Mouse (Mus musculus) small intestine, adult 2 months (tissue): ENCODE data around the gene Asb8. TPM values are rescaled to one million over a fixed set of nuclear protein-coding genes. Genes with fewer than 3 reads are reported as not detected.

Experiments used
- H3K27ac ChIP-seq: fragments of 200-500 bp; 2 replicates; pipeline ENCODE4 v1.5.1; 2012; ENCODE audit warnings: low read depth, low read length, control low read depth, inconsistent platforms; ENCODE audit not compliant: insufficient read depth
- H3K27me3 ChIP-seq: fragments of 200-500 bp; 2 replicates; pipeline ENCODE4 v1.6.1; 2012; ENCODE audit warnings: mild to moderate bottlenecking, moderate library complexity, low read length, inconsistent platforms; ENCODE audit not compliant: control insufficient read depth, insufficient read depth
- H3K36me3 ChIP-seq: fragments of 200-500 bp; 2 replicates; pipeline ENCODE4 v1.6.1; 2012; ENCODE audit warnings: mild to moderate bottlenecking, low read length, control low read depth, inconsistent platforms; ENCODE audit not compliant: control insufficient read depth, insufficient read depth
- H3K4me1 ChIP-seq: fragments of 200-500 bp; 2 replicates; pipeline ENCODE4 v1.6.1; 2012; ENCODE audit warnings: low read length, inconsistent platforms, mixed read lengths; ENCODE audit not compliant: control insufficient read depth, insufficient read depth, insufficient read length
- H3K4me3 ChIP-seq: fragments of 200-500 bp; 2 replicates; pipeline ENCODE4 v1.5.1; 2012; ENCODE audit warnings: low read depth, mild to moderate bottlenecking, control low read depth, inconsistent platforms, low read length, moderate library complexity
- CTCF ChIP-seq: fragments of 200-500 bp; IDR thresholded peaks from 2 replicates; pipeline ENCODE4 v1.5.1; 2012; ENCODE audit warnings: low read depth, mild to moderate bottlenecking, control low read depth, inconsistent platforms, low read length, moderate library complexity, mixed read lengths; ENCODE audit not compliant: insufficient replicate concordance, insufficient read length; ENCODE audit errors: extremely low read depth
- POLR2A ChIP-seq: fragments of 200-500 bp; IDR thresholded peaks from 2 replicates; pipeline ENCODE4 v1.6.1; 2012; ENCODE audit warnings: low read depth, mild to moderate bottlenecking, control low read depth, inconsistent platforms, low read length, moderate library complexity
- WGBS: fragments of 180-500 bp; shearing (Covaris S2); methylation state at CpG from one replicate; pipeline ENCODE4 v1.1.7; 2018; 5-methylcytosine and 5-hydroxymethylcytosine counted together
- polyA plus RNA-seq: library from polyadenylated mRNA; depleted of rRNA; stranded (reverse); fragments of >200 nt; gene quantifications from 2 replicates; pipeline ENCODE4 v1.2.3, GENCODE M21; 2012

The Asb8 gene
- polyA plus RNA-seq, 1 experiment: 27.3 TPM

DNA sequence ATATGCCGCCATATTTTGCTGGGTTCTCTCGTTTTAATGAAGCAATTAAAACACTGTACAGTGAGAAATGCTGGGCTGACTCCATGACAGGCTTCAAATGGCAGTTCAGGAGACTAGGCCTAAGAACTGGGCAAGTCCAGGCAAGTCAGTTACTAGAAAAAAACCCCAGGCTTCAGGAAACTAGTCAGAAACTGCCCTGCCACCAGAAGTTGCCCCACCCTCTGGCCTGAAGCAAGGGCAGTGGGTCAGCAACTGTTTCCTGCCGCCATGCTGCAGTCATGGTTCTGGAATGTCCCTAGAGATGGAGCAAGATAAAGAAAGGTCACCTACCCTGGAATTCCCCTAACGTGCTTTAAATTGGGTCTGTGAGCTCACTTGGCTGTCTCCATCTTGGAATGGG, 9.5 kb downstream of the Asb8 start:
- H3K27me3 ChIP-seq: no peaks in the 10 kb centered on the region
- H3K4me3 ChIP-seq: no peak overlapping the region
- no peak overlapping the region for H3K27ac ChIP-seq
- no peak for TF ChIP-seq POLR2A
- TF ChIP-seq CTCF: no peak
- WGBS: 68% methylated on average over 4 of the region's 4 CpGs
- peaks cover 3% of the 10 kb centered on the region; the same call in 1 of the 2 replicates for H3K4me1 ChIP-seq
- no peaks in the 10 kb centered on the region for H3K36me3 ChIP-seq

DNA sequence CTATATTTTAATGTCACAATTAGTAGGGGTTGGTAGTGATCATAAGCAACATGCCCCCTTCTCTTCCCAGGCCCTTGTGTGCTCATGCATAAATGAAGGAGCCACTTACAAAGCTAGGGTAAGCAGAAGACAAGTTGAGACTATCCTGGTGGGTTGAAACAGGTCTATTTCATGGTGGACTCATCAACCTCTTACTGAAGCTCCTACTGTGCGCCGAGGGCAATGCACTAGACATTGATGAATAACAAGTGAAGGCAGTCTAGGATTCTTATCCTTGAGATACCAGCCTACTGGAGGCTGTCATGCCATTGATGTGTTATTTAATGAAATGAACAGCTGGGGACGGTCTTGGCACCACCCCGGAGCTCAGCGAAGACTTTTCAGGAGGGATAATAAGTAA, 10.2 kb downstream of the Asb8 start:
- no peaks in the 10 kb centered on the region for H3K36me3 ChIP-seq
- H3K27me3 ChIP-seq: no peaks in the 10 kb centered on the region
- no peak for TF ChIP-seq CTCF
- TF ChIP-seq POLR2A: no peak
- WGBS: 90% methylated on average over 5 of the region's 5 CpGs
- H3K4me1 ChIP-seq: peaks cover 3% of the 10 kb centered on the region; the same call in 1 of the 2 replicates
- H3K4me3 ChIP-seq: no peak overlapping the region
- no peak overlapping the region for H3K27ac ChIP-seq

- WGBS: 78% methylated on average over 3 of the region's 3 CpGs
- Histone ChIP-seq H3K4me3 (no peak overlapping the region), H3K4me1 (peaks cover 3% of the 10 kb centered on the region; the same call in 1 of the 2 replicates), H3K27me3 (no peaks in the 10 kb centered on the region), H3K36me3 (no peaks in the 10 kb centered on the region), H3K27ac (no peak overlapping the region)
- TF ChIP-seq POLR2A: no peak
- TF ChIP-seq CTCF: no peak
Observed at GRCm38 (mm10) chr15:98154631-98155030, 10.8 kb downstream of the Asb8 start.

- 54% methylated on average over 4 of the region's 4 CpGs for WGBS
- no peaks in the 10 kb centered on the region for H3K27me3 ChIP-seq
Observed at GRCm38 (mm10) chr15:98154146-98154545, 11.3 kb downstream of the Asb8 start.

DNA sequence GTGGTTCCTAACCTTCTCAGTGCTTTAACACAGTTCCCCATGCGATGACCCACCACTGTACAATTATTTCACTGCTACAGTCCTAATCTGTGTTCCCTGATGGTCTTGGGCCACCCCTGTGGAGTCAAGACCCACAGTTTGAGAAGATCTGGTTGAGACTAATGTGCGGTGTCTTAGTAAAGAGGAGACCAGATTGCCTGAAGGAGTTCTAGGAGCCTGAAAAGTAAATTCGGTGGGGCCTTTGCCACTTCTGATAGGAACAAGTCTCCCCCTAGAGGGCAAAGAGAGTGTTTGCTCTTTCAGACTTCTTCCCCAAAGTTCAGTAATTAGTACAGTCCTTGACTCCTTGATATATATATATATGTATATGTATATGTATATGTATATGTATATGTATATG, 11.8 kb downstream of the Asb8 start:
- Histone ChIP-seq H3K4me1 (peaks cover 3% of the 10 kb centered on the region; the same call in 1 of the 2 replicates), H3K27me3 (no peaks in the 10 kb centered on the region), H3K4me3 (no peak overlapping the region), H3K27ac (no peak overlapping the region), H3K36me3 (no peaks in the 10 kb centered on the region)
- WGBS: 34% methylated on average over 3 of the region's 3 CpGs
- TF ChIP-seq POLR2A (no peak), CTCF (no peak)

More at GRCm38 (mm10) chr15:98154146-98154545, 11.3 kb downstream of the Asb8 start:
- Histone ChIP-seq H3K36me3 (no peaks in the 10 kb centered on the region), H3K4me1 (peaks cover 3% of the 10 kb centered on the region; the same call in 1 of the 2 replicates), H3K27ac (no peak overlapping the region), H3K4me3 (no peak overlapping the region)
- TF ChIP-seq POLR2A (no peak), CTCF (no peak)

- no peak overlapping the region for H3K4me3 ChIP-seq
- peaks cover 3% of the 10 kb centered on the region; the same call in 1 of the 2 replicates for H3K4me1 ChIP-seq
- 75% methylated on average over 7 of the region's 7 CpGs for WGBS
- TF ChIP-seq POLR2A: no peak
- no peak for TF ChIP-seq CTCF
- no peaks in the 10 kb centered on the region for H3K27me3 ChIP-seq
- no peak overlapping the region for H3K27ac ChIP-seq
- H3K36me3 ChIP-seq: no peaks in the 10 kb centered on the region
Observed at GRCm38 (mm10) chr15:98152916-98153315, 12.5 kb downstream of the Asb8 start.

GRCm38 (mm10) chr15:98149166-98149602, 16.2 kb downstream of the Asb8 start:
- no peaks in the 10 kb centered on the region for H3K27me3 ChIP-seq
- no peak overlapping the region for H3K4me3 ChIP-seq
- no peak for TF ChIP-seq CTCF
- TF ChIP-seq POLR2A: no peak
- WGBS: 63% methylated on average over 10 of the region's 10 CpGs
- H3K36me3 ChIP-seq: no peaks in the 10 kb centered on the region
- H3K4me1 ChIP-seq: peaks cover 7% of the 10 kb centered on the region; the same call in 1 of the 2 replicates
- H3K27ac ChIP-seq: no peak overlapping the region
